11 mouse cellular contexts compared by ENCODE assay signal in genomic region chr3:35723586-35724322, GRCm38 (mm10). TPM values are rescaled to one million over a fixed set of nuclear protein-coding genes. Genes with fewer than 3 reads are reported as not detected.
A peak's percentile ranks its signal among the peaks of the same experiment; 100 is the strongest.
DNase-seq lines count a peak whose midpoint lies in the region; ATAC-seq lines count a peak whose summit lies in the region.
"Had no signal": no experiment of that assay in that cellular context is flagged by ENCODE, and none has a peak within 500 bp of the region (broad histone marks: within the 10 kb centered on the region; RNA-seq: fewer than 3 reads in every experiment).

No protein-coding gene starts in this region.

- no peaks in the 10 kb centered on the region for H3K9me3 ChIP-seq in intestine, embryonic 15.5 days
- H3K9me3 ChIP-seq in intestine, embryonic 16.5 days (ENCODE audit: control insufficient read depth, low read length): no peaks in the 10 kb centered on the region
- H3K9me3 ChIP-seq: liver, embryonic 15.5 days had no signal

- H3K4me1 ChIP-seq in intestine, embryonic 15.5 days (replicated peaks): no peaks in the 10 kb centered on the region
- 0 out of 2 replicates have a peak, but pooled peaks cover 6% of the 10 kb centered on the region for H3K4me1 ChIP-seq in intestine, embryonic 16.5 days (ENCODE audit: control insufficient read depth, insufficient read depth, low read length)

- H3K27me3 ChIP-seq in intestine, embryonic 15.5 days (replicated peaks): no peaks in the 10 kb centered on the region
- H3K27me3 ChIP-seq in intestine, embryonic 16.5 days (replicated peaks; ENCODE audit: control insufficient read depth, insufficient read depth, low read length): no peaks in the 10 kb centered on the region
- H3K27me3 ChIP-seq: liver, embryonic 15.5 days had no signal

- no peak overlapping the region for H3K4me3 ChIP-seq in intestine, embryonic 15.5 days (replicated peaks)
- H3K4me3 ChIP-seq in intestine, embryonic 16.5 days (ENCODE audit: low read length): no peak overlapping the region
- H3K4me3 ChIP-seq: liver, embryonic 15.5 days; myocyte had no signal

- H3K36me3 ChIP-seq in intestine, embryonic 15.5 days: no peaks in the 10 kb centered on the region
- H3K36me3 ChIP-seq in intestine, embryonic 16.5 days (ENCODE audit: control insufficient read depth, insufficient read depth, low read length): no peaks in the 10 kb centered on the region
- H3K36me3 ChIP-seq: liver, embryonic 15.5 days had no signal

- peak; percentile 96 for DNase-seq in R1 (ENCODE audit: low read depth, low spot score)
- DNase-seq in frontal cortex, adult 2 months (ENCODE audit: extremely low spot score in 1 of 2, low spot score in 1 of 2): peak; percentile 18 to 49
- DNase-seq in right cerebral cortex, postnatal 4 days: peak; percentile 4
- DNase-seq in lung, adult 18-20 months: no peak
- DNase-seq in testis, postnatal 14 days (ENCODE audit: low spot score): no peak
- no peak for DNase-seq in testis, postnatal 10 days (ENCODE audit: low spot score)
- DNase-seq: adrenal gland, adult 2 months had no signal

- H3K9ac ChIP-seq in intestine, embryonic 15.5 days: no peak overlapping the region
- no peak overlapping the region for H3K9ac ChIP-seq in intestine, embryonic 16.5 days (ENCODE audit: low read depth, low read length)
- H3K9ac ChIP-seq: liver, embryonic 15.5 days had no signal

- no peak overlapping the region for H3K27ac ChIP-seq in intestine, embryonic 15.5 days
- no peak overlapping the region for H3K27ac ChIP-seq in intestine, embryonic 16.5 days (ENCODE audit: low read length)
- H3K27ac ChIP-seq: liver, embryonic 15.5 days had no signal

- 0 out of 2 replicates have a peak, but pooled peaks have one; percentile 3 for ATAC-seq in intestine, embryonic 15.5 days
- no peak for ATAC-seq in intestine, embryonic 16.5 days

- no peak overlapping the region for H3K4me2 ChIP-seq in intestine, embryonic 15.5 days (replicated peaks)
- no peak overlapping the region for H3K4me2 ChIP-seq in intestine, embryonic 16.5 days (ENCODE audit: low read depth, low read length)
- H3K4me2 ChIP-seq: liver, embryonic 15.5 days had no signal

- WGBS in intestine, embryonic 15.5 days: 62% methylated on average over 9 of the region's 9 CpGs
- 49% methylated on average over 9 of the region's 9 CpGs for WGBS in intestine, embryonic 16.5 days

RNA-seq across cellular contexts. Expression of gene Atp11b, which starts 30.2 kb away (rescaled TPM):
- polyA plus RNA-seq in intestine, embryonic 15.5 days (2015; fragmentation: Nextera tagmentation; extraction: Ambion mirVana): 43.2 and 44.4 TPM in 2 replicates
- 34.6 and 45.9 TPM in 2 replicates for polyA plus RNA-seq in intestine, embryonic 16.5 days (2015; fragmentation: Nextera tagmentation; extraction: Ambion mirVana)
- polyA plus RNA-seq in frontal cortex, adult 2 months (2012; rRNA removed): 226 and 256 TPM in 2 replicates

Comparison
In these comparisons a context has a peak if more than half of its experiments do, and no peak if none do; other contexts are left out.
1. DNase-seq: peak in R1 (single experiment), frontal cortex, adult 2 months (2 of 2) and right cerebral cortex, postnatal 4 days (single experiment); none in lung, adult 18-20 months (0 of 2), testis, postnatal 14 days (single experiment) and testis, postnatal 10 days (single experiment).